Mouse (Mus musculus): ENCODE measurements around the gene Entpd2. TPM values are rescaled to one million over a fixed set of nuclear protein-coding genes. Genes with fewer than 3 reads are reported as not detected.

The Entpd2 gene
- total RNA-seq, 2 experiments from 2014 or later, result 29.9 to 30.5 TPM

- DNase-seq, result no peak
Measured at GRCm38 (mm10) chr2:25429435-25430180, 33.9 kb downstream of the Entpd2 start.

- no peak for DNase-seq
Measured at GRCm38 (mm10) chr2:25430395-25431233, 34.9 kb downstream of the Entpd2 start.

- DNase-seq, result no peak
Measured at GRCm38 (mm10) chr2:25431308-25431855, 35.7 kb downstream of the Entpd2 start.

GRCm38 (mm10) chr2:25432326-25433098 lies 36.8 kb downstream of the Entpd2 start:
- DNase-seq, result no peak

- DNase-seq, result no peak
Measured at GRCm38 (mm10) chr2:25433101-25433500, 37.4 kb downstream of the Entpd2 start.

GRCm38 (mm10) chr2:25434292-25434691 lies 38.6 kb downstream of the Entpd2 start:
- DNase-seq, result no peak

GRCm38 (mm10) chr2:25436286-25436820 lies 40.7 kb downstream of the Entpd2 start:
- no peak for DNase-seq

- DNase-seq, result no peak
Measured at GRCm38 (mm10) chr2:25441067-25441466, 45.4 kb downstream of the Entpd2 start.

GRCm38 (mm10) chr2:25442682-25443081 lies 47.0 kb downstream of the Entpd2 start:
- DNase-seq, result no peak

Small RNAs within 50 kb of the gene (microRNA-seq; reads per million reads assigned to microRNA genes)
- 0 to 0.25 reads per million in 2 experiments for gene Mir3087

Other genes starting within 250 kb of the Entpd2 start
- gene Nrarp, start 215.1 kb upstream of the Entpd2 start, total RNA-seq (2021), result 10 to 100 TPM; 14.9 to 17.4 TPM
- 1 to 10 TPM; 1.9 to 2.9 TPM for gene Tor4a, start 199.0 kb upstream of the Entpd2 start, total RNA-seq (2021)
- gene Nelfb, start 184.4 kb upstream of the Entpd2 start, total RNA-seq (2021), result 10 to 100 TPM; 31.1 to 40.5 TPM
- not detected for gene Stpg3, start 181.2 kb upstream of the Entpd2 start, total RNA-seq (2021)
- gene Fam166a, start 177.1 kb upstream of the Entpd2 start, total RNA-seq (2021), result not detected
- gene Tubb4b, start 171.2 kb upstream of the Entpd2 start, total RNA-seq (2021), result 100 to 1,000 TPM; 470 to 500 TPM
- gene Slc34a3, start 161.5 kb upstream of the Entpd2 start, total RNA-seq (2021), result not detected
- not detected for gene Rnf224, start 159.1 kb upstream of the Entpd2 start, total RNA-seq (2021)
- gene Rnf208, start 153.6 kb upstream of the Entpd2 start, total RNA-seq (2021), result 1 to 10 TPM; 1.9 to 2.2 TPM
- gene Cysrt1, start 153.4 kb upstream of the Entpd2 start, total RNA-seq (2021), result not detected
- 1 to 10 TPM; 1.3 to 1.4 TPM for gene AL732309.1, start 149.0 kb upstream of the Entpd2 start, total RNA-seq (2021)
- gene Tmem203, start 140.4 kb upstream of the Entpd2 start, total RNA-seq (2021), result 10 to 100 TPM; 14.9 to 16.0 TPM
- 1 to 10 TPM; 4.7 to 6.8 TPM for gene Tprn, start 133.3 kb upstream of the Entpd2 start, total RNA-seq (2021)
- gene Ssna1, start 123.4 kb upstream of the Entpd2 start, total RNA-seq (2021), result 10 to 100 TPM; 39.5 to 40.3 TPM
- gene Anapc2, start 123.4 kb upstream of the Entpd2 start, total RNA-seq (2021), result 10 to 100 TPM; 35.2 to 52.2 TPM
- not detected for gene Tmem210, start 107.7 kb upstream of the Entpd2 start, total RNA-seq (2021)
- gene Lrrc26, start 106.0 kb upstream of the Entpd2 start, total RNA-seq (2021), result under 1 TPM in 1 of 2 experiments, not detected in 1; 0.26 TPM
- gene Grin1, start 76.7 kb upstream of the Entpd2 start, total RNA-seq (2021), result under 1 TPM; 0.47 to 0.63 TPM
- gene Man1b1, start 63.5 kb upstream of the Entpd2 start, total RNA-seq (2021), result 10 to 100 TPM; 21.0 to 25.2 TPM
- gene Dpp7, start 39.5 kb upstream of the Entpd2 start, total RNA-seq (2021), result 1 to 10 TPM; 7.9 to 9.5 TPM
- 1 to 10 TPM; 9.0 to 9.8 TPM for gene Uap1l1, start 30.2 kb upstream of the Entpd2 start, total RNA-seq (2021)
- 1 to 10 TPM; 2.1 to 3.7 TPM for gene Sapcd2, start 23.6 kb upstream of the Entpd2 start, total RNA-seq (2021)
- gene Npdc1, start 3.5 kb downstream of the Entpd2 start, total RNA-seq (2021), result 10 to 100 TPM; 25.2 to 37.3 TPM
- not detected for gene Fut7, start 27.4 kb downstream of the Entpd2 start, total RNA-seq (2021)
- gene Abca2, start 32.8 kb downstream of the Entpd2 start, total RNA-seq (2021), result 10 to 100 TPM; 10.4 to 14.1 TPM
- gene Clic3, start 61.0 kb downstream of the Entpd2 start, total RNA-seq (2021), result under 1 TPM in 1 of 2 experiments, not detected in 1; 0.52 TPM
- 10 to 100 TPM; 23.5 to 25.2 TPM for gene Paxx, start 65.2 kb downstream of the Entpd2 start, total RNA-seq (2021)
- 1 to 10 TPM; 1.7 to 9.6 TPM for gene Ptgds, start 74.2 kb downstream of the Entpd2 start, total RNA-seq (2021)
- gene Lcn12, start 98.0 kb downstream of the Entpd2 start, total RNA-seq (2021), result not detected
- gene Fbxw5, start 104.9 kb downstream of the Entpd2 start, total RNA-seq (2021), result 10 to 100 TPM; 65.5 to 66.7 TPM
- 1 to 10 TPM; 1.4 to 2.0 TPM for gene C8g, start 105.8 kb downstream of the Entpd2 start, total RNA-seq (2021)
- gene Traf2, start 151.1 kb downstream of the Entpd2 start, total RNA-seq (2021), result 10 to 100 TPM; 13.3 to 16.4 TPM
- gene Edf1, start 162.0 kb downstream of the Entpd2 start, total RNA-seq (2021), result 100 to 1,000 TPM; 177 to 185 TPM
- 1 to 10 TPM; 2.7 to 4.1 TPM for gene Mamdc4, start 179.0 kb downstream of the Entpd2 start, total RNA-seq (2021)
- 10 to 100 TPM; 45.8 to 49.0 TPM for gene Phpt1, start 179.3 kb downstream of the Entpd2 start, total RNA-seq (2021)
- gene Ajm1, start 185.9 kb downstream of the Entpd2 start, total RNA-seq (2021), result under 1 TPM; 0.14 to 0.38 TPM
- 10 to 100 TPM; 49.6 to 58.7 TPM for gene Rabl6, start 212.6 kb downstream of the Entpd2 start, total RNA-seq (2021)
- not detected for gene Ccdc183, start 221.8 kb downstream of the Entpd2 start, total RNA-seq (2021)
- gene Tmem141, start 226.1 kb downstream of the Entpd2 start, total RNA-seq (2021), result 10 to 100 TPM; 12.2 to 13.9 TPM
- gene Fcna, start 232.2 kb downstream of the Entpd2 start, total RNA-seq (2021), result 1 to 10 TPM; 5.6 to 6.5 TPM

Data from gastrocnemius, postnatal 10 days (tissue).